Mouse (Mus musculus): ENCODE measurements at regions not wholly inside any gene's neighbourhood (a gene's known extent, or its start where the extent isn't known, plus 50 kb on each side); places are given as distances from the start of the nearest gene placed in this dataset.

DNA sequence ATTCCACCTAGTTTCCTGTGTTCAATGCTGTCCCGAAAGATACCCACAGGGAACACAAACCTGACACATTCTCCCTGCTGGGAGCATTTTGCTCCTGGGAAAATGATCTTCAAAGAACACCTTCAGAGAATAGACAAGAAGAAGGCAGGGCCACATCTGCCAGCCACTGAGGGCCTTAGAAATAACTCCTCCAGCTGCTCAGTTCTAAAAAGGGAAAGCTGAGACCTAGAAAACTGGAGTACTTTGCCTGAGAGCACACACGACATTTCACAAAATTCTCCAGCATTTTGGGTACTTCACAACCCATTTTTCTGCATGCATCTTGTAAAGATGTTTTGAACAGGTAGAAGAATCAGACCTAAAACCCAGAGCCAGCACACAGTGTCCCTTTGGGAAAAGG is 519.6 kb downstream of the Insc start:
- no peak for TF ChIP-seq CTCF (IDR thresholded peaks at IDR 0.05)
- TF ChIP-seq EP300 (IDR thresholded peaks at IDR 0.05), result no peak
